Mouse (Mus musculus): ENCODE measurements around the gene Gm20388.
"Not testable (repeated sequence)": the region's sequence is repeated elsewhere in the genome, so short reads cannot be mapped to it uniquely, and the experiment has no call there.

The Gm20388 gene

DNA sequence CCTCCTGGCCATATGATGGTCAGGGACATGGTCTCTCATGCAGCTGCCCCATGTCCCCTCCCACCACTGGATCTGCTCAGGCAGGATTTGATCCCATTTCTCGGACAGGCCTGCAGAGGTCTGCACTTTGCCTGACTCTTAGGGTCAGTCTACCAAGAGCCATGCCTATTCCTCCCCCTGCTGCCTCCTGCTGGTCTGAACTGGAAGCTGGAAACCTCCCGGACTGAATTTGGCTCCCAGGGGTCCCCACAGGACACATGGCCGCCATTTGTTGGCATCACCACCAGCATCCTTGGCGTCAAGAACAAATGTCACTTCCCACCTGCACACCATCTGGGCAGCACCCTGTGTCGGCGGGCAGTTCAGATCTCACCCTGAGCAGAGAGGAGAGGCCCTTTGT lies 1402.8 kb downstream of the Gm20388 start:
- no peak for DNase-seq

DNA sequence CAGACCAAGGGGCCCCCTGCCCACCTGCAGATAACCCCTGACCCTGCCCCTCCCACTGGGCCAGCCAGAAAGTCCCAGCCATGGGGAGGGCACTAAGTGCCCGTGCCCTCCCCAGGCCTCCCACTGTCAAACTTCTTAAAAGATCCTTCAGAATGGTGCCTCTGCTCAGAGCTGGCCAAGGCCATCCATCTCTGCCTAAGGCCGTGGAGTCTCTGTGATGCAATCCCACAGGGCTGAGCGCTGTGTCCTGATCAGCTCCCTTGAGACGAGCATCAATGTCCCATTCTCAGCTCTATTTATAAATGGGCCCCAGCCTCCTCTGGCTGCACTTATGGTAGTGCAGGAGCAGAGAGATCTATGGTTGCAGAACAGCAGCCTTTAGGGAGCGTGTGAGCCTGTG lies 1403.4 kb downstream of the Gm20388 start:
- no peak for DNase-seq

DNA sequence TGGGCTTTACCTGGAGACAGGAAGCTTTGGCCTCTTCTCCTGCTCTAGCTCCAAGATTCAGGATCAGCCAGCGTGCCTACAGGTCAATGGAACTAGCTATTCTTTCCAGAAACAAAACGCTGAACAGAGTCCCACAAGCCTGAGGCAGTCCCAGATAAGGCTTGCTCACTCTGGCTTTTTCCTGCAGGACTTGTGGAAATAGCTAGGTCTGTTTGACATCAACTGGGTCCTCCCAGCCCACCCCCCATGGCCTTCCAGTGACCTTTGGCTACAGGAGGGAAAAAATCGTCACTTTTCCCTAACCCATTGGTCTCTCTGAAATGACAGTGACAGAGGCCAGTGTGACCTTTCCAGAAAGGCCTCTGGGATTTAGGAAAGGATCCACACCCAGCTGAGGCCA lies 1404.9 kb downstream of the Gm20388 start:
- DNase-seq = no peak

DNA sequence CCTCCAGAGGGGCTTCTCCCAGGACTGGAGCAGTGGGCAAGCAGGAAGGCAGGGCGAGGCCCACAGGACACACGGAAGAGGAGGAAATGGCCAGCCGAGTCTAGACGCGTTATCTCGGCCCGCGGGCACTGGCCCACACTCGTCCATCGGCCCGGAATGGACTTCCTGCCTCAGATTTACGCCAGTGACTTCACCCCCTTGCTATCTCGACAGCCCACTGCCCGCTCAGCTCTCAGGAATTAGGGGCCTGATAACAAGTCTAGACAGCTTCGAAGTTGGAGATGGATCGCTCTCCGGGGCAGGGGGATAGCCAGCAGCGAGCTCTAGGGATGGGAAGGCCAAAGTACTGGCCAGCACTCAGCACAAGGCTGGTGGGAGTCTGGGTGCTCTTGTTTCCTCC lies 1405.4 kb downstream of the Gm20388 start:
- DNase-seq = no peak

DNA sequence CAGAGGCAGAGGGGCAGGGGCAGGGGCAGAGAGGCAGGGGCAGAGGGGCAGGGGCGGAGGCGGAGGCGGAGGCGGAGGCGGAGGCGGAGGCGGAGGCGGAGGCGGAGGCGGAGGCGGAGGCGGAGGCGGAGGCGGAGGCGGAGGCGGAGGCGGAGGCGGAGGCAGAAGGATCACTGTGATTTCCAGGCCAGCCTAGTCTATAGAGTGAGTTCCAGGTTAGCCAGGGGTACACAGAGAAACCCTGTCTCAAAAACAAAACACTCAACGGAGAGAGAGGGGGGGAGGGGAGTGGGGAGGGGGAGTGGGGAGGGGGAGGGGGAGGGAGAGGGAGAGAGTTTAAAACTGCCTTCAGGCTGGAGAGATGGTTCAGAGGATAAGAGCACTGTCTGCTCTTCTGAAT lies 1408.1 kb downstream of the Gm20388 start:
- not testable (repeated sequence) for DNase-seq

DNA sequence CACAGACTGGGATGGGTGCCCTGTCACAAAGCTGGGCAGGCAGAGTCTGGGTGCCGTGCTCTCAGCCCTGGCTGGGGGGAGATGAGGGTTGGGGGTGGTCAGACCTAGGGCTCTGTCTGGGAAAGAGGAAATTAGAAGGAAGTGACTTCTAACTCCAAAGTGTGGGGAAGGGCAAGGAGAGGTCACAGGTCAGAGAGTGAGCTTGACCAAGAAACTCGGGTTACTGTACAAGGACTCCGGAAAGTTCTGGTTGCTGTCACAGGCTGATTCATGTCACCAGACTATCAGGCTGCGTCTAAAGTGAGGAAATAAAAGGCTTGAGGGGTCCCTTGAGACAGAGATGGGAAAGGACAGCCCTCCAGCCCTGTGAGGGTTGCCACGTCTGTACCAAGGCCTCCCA lies 1408.8 kb downstream of the Gm20388 start:
- DNase-seq = no peak

DNA sequence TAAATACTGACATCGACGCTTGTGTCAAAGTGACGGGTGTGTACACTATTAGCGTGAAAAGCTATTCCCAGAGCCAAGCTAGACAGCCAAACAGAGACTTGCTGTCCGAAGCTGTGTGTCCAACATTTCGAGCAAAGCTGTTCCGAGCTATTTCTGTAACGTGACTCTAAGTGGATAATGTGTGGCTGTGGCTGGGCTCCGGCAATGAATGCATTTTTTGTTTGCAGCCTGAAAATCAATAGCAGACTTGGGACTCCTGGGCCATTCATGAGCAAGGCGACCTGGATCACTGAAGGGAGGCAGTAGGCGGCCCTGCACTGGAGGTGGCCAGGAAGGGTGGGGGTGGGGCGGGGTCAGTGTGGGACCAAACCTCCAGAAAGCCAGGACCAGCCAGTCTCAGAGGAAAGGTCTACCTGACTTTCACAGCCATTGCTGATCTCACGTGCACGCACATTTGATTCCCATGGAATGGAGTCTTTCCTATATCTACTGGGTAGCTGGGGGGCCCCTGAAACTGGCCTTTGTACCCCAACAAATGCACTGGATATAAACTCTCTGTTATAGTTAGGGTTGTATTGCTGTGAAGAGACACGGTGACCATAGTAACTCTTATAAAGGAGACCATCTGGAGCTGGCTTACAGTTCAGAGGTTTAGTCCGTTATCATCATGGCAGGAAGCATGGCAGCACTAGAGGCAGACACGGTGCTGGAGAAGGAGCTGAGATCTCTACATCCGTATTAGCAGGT lies 1415.7 kb downstream of the Gm20388 start:
- no peak for DNase-seq

DNA sequence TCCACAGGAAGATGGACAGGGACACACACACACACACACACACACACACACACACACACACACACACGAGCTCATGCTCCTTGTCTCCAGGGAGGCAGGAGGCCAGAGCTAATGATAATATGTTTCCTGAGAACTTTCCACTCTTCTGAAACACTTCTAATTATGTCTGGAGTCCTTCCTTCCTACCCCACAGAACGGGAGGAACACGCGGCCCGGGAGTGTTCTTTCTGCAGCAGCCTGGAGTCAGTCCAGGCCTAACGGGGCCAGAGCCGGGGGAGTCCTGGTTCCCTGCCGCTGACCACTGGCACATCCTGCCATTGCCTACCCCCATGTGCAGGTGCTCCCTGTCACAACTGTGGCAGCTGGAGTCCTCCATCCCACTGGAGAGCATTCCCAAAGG lies 1421.8 kb downstream of the Gm20388 start:
- no peak for DNase-seq

DNA sequence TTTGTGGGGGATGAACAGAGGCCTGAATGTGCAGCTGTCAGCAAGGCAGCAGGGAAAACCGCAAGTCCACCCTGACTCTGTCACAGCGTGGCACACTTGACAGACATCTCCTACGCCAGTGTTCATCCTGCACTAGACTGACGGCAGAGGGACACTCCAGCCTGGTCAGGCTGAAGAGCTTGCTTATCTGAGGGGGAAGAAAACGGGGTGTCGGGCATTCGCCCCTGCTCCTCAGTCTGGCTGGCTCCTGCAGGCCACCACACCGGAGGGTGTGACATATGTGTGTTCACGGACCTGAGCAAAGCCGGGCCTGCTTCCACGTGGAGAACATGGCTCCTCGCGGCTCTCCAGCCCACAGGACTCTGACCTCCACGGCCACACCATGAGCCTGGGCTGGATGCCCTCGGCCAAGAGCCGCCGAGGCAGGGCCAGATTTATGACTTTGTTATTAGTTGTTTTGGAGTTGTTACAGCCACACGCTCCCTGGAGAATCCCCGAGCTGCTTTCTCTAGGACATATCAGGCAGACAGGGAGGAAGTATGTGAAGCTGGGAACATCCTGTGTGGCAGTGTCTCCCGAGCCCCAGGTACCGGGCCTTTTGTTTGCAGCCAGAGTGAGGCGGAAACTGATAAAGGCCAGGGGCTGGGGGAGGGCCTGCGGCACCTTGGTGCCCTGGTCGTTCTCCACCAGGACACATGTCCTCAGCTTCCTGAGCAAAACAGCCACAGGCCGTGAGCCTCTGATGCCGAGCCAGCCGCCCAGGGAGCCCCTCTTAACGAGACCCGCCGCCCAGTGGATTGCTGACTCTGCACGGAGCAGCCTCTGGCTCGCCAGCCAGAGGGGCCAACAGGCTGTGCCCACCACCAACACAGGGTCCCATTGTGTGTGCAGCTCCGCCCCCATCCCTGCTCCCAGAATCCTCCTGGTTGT lies 1424.1 kb downstream of the Gm20388 start:
- no peak for DNase-seq

DNA sequence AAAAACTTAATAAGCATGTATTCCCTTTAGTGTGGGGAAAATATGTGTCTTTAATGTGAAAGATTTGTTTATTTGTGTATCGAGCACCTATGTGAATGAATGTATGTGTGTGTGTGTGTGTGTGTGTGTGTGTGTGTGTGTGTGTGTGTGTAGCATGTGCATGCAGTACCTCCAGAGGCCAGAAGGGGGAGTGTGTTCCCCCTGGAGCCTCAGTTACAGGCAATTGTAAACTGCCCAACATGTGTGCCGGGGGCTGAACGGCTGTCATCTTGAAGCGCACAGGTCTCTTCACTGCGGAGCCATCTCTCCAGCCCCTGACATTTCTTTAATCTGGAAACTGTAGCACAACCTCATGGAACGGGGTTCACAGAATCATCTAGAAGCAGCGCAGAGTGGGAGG lies 1425.0 kb downstream of the Gm20388 start:
- no peak for DNase-seq

DNA sequence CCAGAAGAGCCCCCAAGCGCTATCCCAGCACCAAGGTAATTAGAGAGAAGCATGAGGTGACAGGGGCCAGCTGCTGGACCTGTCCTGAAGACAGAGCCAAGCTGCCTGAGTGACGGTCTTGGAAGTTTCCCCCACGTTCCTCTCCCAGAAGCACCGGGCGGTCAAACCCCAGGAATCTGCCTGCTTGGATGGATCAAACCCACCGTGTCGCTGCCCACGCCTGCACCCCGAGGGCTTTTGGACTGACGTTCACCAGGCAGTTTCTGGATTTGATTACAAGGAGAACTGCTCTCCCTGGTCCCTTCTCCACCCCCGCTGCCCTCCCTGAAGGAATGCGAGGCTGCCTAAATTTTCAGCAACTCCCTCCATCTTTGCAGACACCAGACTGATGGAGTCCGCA lies 1432.3 kb downstream of the Gm20388 start:
- no peak for DNase-seq

DNA sequence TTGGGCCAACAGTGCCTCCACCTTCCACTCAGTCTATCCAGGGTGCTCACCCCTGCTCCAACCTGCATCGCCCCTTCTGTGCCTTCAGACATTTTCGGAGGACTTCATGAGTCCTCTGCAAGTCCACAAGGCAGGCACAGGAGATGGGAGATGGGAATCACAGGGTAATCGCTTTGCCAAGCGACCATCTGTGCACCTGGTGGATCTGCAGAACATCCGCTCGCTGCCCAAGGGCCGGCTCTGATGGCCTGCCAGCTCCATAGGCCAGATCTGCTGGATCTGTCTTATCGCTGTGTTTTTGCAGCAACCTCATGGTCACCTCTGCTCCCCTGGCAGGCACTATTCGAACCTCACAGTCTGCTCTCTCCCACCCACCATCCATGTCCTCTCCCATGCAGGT lies 1433.8 kb downstream of the Gm20388 start:
- no peak for DNase-seq

DNA sequence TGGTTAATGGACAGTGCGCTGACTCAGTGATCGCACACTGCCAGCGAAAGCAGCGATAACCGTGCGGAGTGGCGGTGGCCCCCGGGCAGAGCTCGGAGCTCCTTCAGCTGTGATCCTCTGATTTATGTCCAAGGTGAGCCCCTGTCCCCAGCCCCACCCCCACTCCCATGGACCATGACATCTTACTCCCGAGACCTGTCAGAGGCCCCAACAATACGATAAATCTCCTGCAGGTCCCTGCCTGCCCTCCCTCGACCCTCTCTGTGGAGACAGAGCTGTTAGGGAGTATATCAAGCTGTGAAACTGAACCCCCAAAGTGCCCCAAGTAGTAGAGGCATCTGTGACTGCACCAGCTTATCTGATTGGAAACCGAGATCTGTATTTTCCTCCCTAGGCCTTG lies 1435.5 kb downstream of the Gm20388 start:
- no peak for DNase-seq

DNA sequence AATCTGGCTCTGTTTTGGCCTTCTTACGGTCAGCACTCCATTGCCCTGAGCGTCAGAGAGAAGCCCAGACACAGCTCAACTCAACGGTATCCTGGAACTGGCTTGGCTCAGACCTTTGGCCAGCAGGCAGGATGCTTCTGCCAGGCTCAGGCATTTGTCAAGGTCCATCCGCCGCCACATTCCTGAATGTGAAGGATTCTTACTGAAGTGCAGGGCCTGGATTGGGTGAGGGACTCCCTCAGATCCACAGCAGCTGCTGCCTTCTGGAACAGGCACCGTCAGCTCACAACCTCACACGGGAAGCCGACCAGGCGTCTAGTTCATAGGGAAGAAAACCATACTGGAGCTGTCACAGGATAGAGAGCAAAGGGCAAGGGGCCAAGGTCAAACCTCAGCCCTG lies 1436.2 kb downstream of the Gm20388 start:
- no peak for DNase-seq

DNA sequence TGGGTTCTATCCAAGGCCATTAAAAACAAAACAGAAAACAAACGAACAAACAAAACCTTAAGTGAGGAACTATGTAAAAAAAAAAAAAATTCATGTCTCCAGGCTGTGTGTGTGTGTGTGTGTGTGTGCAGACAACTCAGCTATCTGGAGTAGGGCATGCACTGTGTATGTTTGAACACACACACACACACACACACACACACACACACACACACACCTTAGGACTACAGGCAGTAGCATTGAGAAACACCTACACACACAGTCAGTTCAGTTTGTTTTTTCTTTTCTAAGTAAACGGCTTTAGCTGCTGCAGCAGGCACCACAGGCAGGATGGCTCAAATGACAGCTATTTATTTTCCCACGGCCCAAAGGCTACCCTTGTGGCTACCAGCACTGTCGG lies 1438.4 kb downstream of the Gm20388 start:
- no peak for DNase-seq

DNA sequence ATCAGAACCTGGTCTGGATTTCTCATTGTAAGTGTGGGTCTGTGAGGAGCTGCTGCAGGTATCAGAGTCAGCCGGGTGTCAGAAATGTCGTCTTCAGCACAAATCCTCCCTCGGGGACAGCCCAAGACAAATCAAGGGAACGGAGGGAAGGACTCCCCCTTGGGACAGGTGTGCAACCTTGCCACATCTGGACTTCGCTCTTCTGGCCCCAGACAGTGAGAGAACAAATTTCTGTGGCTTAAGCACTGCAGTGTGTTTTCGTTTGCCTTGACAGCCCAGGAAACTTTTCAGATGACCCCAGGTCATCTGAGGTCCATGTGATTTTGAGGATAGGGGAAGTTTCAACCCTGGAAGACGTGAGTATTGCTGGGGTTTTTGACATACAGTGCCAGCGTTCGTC lies 1440.2 kb downstream of the Gm20388 start:
- DNase-seq = no peak

DNA sequence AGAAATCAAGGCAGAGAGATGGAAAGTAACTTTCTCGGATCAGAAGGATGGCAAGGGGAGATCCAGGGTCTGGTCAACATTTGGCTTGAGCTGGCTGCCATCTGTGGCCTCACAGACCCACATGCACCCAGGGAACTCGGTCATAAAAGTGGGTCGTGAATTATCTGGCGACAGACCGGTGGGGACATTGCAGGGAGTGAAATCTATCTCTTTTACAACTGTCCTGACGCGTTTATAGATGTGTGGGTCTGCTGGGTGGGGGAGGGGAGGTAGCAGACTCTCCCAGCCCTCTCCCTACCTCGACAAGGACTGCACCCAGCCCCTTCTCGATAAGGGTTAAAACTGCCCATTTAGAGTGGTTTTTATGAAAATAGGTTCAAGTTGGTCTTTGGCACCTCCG lies 1444.2 kb downstream of the Gm20388 start:
- no peak for DNase-seq

DNA sequence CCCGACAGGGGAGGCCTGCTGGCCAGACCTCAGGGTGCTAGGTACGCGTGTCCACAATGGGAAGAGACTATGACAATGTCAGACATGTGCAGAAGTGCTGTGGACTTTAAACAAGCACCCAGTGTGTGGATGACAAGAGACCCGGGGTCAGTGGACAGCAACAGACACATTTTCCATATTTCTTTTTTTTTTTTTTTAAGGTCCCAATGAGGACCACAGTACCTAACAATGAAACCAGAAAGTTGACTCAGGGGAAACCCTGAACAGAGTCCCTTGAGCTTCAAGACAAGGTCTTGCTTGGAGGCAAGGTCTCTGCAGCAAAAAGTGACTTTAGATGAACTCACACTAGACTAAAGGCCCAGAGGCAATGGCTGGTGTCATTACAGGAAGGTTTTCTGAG lies 1446.8 kb downstream of the Gm20388 start:
- DNase-seq = no peak

DNA sequence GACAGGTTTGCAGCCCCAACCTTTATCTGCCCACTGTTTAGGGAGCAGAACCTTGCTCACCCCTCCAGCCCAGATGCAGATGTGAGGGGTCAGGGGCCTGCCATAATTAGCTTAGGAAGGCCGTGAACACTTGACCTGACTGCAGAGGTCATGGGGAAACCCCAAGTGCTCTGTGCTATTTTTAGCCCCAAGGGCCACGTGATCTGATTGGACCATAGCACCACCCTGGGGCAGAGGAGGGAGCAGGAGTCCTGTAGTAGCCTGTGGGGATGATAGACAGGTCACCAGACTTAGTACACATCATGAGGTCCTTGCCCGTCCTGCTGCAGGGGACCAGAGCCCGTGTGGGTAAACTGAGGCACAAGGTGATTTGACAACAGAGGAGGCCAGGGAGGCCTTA lies 1448.0 kb downstream of the Gm20388 start:
- no peak for DNase-seq

DNA sequence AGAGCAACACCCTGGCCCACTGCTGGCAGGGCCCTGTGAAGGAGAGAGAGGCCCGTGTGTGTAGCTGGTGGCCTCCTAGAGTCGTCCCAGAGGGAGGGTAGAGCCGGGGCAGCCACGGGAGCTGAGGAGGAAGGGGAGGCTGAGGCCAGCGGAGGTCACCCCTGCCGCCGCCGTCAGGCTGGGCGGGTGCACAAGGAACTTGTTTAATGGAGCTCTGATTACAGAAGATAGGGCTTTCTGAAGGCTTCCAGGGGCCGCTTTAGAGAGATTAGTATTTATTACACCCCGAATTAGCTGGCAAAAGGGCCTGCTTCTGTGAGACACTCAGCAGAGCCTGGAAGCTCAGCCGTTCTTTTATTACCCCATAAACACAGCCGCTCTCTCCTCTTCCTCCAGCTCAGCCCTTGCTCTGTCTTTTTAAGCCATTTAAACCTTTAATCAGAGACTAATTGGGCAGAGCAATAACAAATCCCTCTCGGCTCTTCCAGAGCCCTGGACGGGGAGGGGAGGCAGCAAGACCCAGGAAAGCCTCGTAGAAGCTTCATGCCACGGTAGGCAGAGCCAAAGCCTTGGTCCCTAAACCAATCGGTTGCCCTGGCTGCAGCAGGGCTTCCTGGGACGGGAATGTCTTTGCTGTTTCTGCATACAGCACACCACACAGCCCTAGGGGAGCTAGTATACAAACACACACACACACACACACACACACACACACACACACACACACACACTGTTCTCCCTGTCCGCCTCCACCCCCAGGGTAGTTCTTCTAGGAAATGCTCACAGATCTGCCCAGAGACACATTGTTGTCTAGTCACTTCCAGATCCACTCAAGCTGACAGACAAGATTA lies 1448.7 kb downstream of the Gm20388 start:
- DNase-seq = no peak

DNA sequence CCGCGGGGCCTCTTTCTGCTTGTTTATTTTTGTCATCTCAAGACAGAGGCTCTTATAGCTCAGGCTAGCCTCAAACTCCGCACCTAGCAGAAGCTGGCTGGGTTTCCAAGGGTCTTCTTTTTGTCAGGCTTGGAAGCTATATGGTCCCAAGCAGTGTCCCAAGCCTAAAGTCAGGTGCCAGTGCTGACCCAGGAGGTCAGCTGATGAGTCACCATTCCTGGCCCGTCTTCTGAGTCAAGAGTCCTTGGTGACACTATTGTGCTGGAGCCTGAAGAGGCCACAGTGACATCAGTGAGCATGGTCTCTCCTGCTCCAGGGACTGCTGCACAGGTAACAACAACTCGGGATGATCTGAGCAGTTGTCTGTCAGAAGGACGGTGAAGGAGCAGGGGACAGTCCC lies 1449.4 kb downstream of the Gm20388 start:
- no peak for DNase-seq

DNA sequence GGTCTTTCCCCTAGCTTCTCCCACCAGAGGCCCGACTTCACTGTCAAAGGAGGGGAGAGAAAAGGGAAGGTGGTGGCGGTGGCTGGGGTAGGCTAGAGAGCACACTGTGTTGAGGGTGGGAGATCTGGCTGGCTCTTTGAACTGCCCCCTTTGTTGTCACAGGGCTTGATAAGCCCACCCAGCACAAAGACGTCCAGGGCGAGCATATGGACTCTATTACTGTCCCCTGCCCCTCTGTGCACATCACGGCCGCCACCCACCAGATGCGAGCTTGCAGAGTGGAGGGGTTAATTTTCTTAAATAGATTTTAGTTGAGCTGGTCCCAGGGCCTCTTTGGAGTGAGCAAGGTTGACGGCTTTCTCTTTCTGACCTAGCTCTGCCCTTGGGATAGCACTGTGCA lies 1450.5 kb downstream of the Gm20388 start:
- no peak for DNase-seq

DNA sequence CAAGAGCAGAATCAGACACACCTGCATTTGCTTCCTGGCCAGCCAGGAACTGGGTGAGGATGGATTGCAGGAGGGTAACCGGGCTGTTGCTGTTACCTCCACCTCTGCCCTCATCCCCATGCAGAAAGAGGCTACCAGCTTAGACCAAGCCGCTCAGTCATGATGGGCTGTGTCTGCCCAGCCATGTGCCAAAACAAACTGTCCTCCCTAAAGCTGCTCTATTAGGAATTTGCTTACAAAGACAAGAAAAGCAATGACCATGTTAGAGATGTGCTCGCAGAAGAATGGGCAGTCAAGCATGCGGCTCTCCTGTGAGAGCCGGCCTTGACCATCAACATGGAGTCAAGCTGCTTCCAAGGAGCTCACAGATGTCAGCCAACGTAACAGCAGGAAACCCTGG lies 1454.0 kb downstream of the Gm20388 start:
- no peak for DNase-seq
